Mouse (Mus musculus): Measurements from ENCODE around the gene Gm20388. TPM values are rescaled to one million over a fixed set of nuclear protein-coding genes. Genes with fewer than 3 reads are reported as not detected.

Gene Gm20388
- polyA plus RNA-seq, 1 experiment from 2014 or later, result 1.7 TPM

DNA sequence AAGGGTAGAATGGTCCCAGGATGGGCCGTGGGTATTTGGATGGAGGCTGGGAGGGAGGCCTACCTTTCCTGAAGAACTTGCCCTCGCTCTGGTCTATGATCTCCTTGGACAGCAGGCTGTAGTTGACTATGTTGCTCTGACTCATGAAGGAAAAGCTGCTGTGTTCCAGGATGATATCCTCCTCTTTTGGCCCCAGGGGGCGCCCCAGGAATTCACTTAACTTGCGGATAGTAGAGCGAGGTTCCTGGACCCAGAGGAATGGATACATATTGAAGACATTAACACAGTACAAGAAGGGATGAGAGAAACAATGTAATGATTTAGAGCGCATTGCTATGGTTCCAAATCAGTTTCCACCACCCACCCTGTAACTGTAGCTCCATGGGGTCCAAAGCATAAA, 3234.6 kb downstream of the Gm20388 start:
- Histone ChIP-seq H3K9me3 (no peaks in the 10 kb centered on the region), H3K4me3 (no peak overlapping the region), H3K36me3 (no peaks in the 10 kb centered on the region), H3K4me1 (replicated peaks) (no peaks in the 10 kb centered on the region), H3K27me3 (ENCODE audit: insufficient read depth, poor library complexity, severe bottlenecking) (no peaks in the 10 kb centered on the region), H3K27ac (no peak overlapping the region)
- WGBS, result 61% methylated on average over 6 of the region's 6 CpGs
- peak; percentile 23 for DNase-seq (ENCODE audit: low spot score)

DNA sequence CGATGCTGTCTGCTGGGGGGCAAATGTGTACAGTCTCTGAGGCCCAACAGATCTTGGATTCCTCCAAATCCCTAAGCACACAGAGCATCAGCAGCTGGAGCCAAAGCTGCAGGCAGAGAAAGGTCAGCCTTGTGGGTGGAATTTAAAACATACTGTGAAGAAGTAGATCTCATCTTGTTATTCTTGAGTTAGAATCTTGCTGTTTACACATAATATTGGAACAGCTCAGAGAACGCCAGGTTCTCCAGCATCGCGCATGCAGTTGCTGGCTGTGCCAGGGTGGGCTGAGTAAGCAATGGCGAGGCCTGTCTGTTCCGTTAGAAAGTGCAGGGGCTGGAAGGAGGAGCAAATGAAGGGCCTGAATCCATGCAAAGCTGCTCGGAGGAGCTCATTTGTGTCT, 3235.7 kb downstream of the Gm20388 start:
- no peak overlapping the region for H3K27ac ChIP-seq
- H3K27me3 ChIP-seq (ENCODE audit: insufficient read depth, poor library complexity, severe bottlenecking), result no peaks in the 10 kb centered on the region
- WGBS, result 85% methylated on average over 7 of the region's 7 CpGs
- no peaks in the 10 kb centered on the region; the same call in 1 of the 2 replicates for H3K4me1 ChIP-seq (replicated peaks)
- no peaks in the 10 kb centered on the region for H3K36me3 ChIP-seq
- DNase-seq (ENCODE audit: low spot score), result no peak
- no peak overlapping the region for H3K4me3 ChIP-seq
- H3K9me3 ChIP-seq, result no peaks in the 10 kb centered on the region

DNA sequence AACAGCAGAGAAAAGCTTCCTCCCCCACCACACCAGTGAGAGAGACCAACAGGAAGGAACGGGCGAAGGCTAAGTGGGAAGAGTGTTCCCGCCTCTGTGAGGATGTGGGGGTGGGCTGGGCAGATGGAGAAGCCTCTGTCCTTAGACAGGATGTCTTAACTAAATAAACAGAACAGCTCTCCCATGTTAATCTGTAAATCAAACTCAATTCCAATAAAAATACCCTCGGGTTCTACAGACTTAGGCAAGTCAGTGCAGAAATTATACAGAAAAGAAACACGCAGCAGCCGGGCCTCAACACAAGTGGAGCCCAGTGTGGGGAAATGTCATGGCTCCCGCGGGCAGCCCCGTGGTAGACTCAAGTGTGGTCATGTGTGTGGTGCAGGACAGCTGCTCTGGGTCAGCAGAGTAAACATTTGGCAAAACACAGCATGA, 3240.1 kb downstream of the Gm20388 start:
- Histone ChIP-seq H3K9me3 (no peaks in the 10 kb centered on the region), H3K27me3 (ENCODE audit: insufficient read depth, poor library complexity, severe bottlenecking) (no peaks in the 10 kb centered on the region), H3K4me3 (no peak overlapping the region), H3K27ac (no peak overlapping the region), H3K36me3 (no peaks in the 10 kb centered on the region), H3K4me1 (replicated peaks) (no peaks in the 10 kb centered on the region; the same call in 1 of the 2 replicates)
- 75% methylated on average over 9 of the region's 9 CpGs for WGBS
- DNase-seq (ENCODE audit: low spot score), result no peak

DNA sequence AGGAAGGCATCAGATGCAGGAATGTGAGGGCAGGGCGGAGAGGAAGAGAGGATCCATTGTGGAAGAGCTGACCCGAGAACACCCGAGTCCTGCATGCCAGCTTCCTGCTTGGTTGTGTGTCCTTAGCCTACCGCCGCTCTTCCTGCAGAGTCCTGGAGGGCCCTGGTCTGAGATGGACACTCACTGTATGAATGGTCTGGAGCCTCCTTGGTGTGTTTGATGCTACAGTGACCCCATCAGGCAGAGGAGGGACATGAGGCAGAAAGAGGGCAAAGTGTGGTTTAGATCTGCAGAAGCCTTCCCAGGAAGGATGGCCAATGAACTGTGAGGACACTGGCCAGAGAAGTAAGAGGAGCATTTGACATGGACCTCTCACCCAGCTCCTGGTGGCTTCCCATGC, 3244.5 kb downstream of the Gm20388 start:
- Histone ChIP-seq H3K27me3 (ENCODE audit: insufficient read depth, poor library complexity, severe bottlenecking) (no peaks in the 10 kb centered on the region), H3K4me1 (replicated peaks) (peaks cover 20% of the 10 kb centered on the region), H3K9me3 (no peaks in the 10 kb centered on the region), H3K36me3 (no peaks in the 10 kb centered on the region), H3K4me3 (no peak overlapping the region), H3K27ac (no peak overlapping the region)
- DNase-seq (ENCODE audit: low spot score), result no peak
- WGBS, result 82% methylated on average over 5 of the region's 5 CpGs

DNA sequence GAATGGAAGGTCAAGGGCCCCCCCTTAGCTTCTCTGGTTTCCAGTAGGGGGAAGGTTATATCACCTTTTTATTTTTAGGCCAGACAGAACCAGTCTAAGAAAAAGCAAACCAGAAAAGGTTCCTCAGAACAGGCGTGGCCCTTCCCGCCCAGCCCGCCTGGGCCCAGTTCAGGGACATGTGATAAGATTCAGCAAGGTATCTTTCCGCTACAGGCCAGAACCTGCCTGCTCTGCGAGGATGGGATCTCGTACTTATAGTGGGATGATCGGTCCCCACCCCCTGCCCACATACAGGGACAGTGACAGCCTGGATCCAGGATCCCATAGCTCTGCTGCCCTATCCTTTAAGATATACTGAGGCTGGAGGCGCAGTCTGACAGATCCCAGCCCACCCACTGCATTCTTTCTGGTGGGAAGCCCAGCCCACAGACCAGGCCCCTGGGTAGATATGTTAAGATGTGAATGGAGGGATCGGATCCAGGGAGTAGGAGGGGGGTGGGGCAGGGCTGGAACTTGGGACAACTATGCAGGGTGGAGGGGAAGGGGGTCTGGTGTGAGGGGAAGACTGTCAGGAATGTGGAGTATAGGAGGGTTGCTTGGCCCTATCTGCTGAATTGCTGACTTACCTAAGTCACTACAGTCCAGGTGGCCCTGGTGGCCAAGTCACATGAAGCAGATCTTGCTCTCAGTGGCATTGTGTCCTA, 3245.6 kb downstream of the Gm20388 start:
- H3K9me3 ChIP-seq, result no peaks in the 10 kb centered on the region
- 77% methylated on average over 9 of the region's 9 CpGs for WGBS
- H3K4me3 ChIP-seq, result no peak overlapping the region
- no peaks in the 10 kb centered on the region for H3K27me3 ChIP-seq (ENCODE audit: insufficient read depth, poor library complexity, severe bottlenecking)
- H3K27ac ChIP-seq, result 0 out of 2 replicates have a peak overlapping the region, but pooled peaks have one; percentile 2
- no peaks in the 10 kb centered on the region for H3K36me3 ChIP-seq
- H3K4me1 ChIP-seq (replicated peaks), result peaks cover 20% of the 10 kb centered on the region
- DNase-seq (ENCODE audit: low spot score), result no peak

DNA sequence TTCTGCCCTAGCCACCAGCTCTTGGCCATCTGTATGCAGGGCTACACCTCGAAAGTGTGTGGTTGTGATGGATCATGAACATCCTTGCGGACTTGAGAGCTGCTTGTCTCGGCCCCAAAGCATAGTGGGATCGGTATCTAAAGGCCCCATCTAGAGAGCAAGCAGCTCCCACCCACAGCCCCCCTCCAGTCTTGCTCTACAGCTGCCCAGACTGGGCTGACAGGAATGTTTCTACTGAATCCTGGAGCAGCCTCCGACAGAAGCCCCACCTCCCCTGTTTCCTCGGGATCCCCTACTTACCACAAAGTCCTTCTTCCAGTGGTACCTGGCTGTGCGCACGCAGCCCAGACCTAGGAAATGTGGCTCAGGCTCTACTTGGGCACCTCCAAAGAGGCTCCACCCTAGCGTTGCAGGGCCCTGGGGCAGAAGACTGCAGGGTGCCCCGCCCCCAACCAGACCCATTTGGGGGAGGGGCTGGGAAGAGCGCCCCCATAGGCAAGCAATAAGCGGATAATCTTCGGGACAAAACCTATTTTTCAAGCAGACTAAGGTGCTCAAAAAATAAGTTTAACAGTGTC, 3247.3 kb downstream of the Gm20388 start, which contains the start of gene Sult5a1:
Gene Sult5a1 (minus strand): TSS at position 428 of the 578 bp plus-strand sequence.
- Histone ChIP-seq H3K4me1 (replicated peaks) (peaks cover 20% of the 10 kb centered on the region), H3K36me3 (no peaks in the 10 kb centered on the region), H3K4me3 (peak within 1 kb of the TSS; percentile 31), H3K9me3 (no peaks in the 10 kb centered on the region), H3K27me3 (ENCODE audit: insufficient read depth, poor library complexity, severe bottlenecking) (no peaks in the 10 kb centered on the region), H3K27ac (peak within 1 kb of the TSS; percentile 50; the same call in 1 of the 2 replicates)
- 32% methylated on average over 13 of the region's 13 CpGs for WGBS
- DNase-seq (ENCODE audit: low spot score), result peak; percentile 14

DNA sequence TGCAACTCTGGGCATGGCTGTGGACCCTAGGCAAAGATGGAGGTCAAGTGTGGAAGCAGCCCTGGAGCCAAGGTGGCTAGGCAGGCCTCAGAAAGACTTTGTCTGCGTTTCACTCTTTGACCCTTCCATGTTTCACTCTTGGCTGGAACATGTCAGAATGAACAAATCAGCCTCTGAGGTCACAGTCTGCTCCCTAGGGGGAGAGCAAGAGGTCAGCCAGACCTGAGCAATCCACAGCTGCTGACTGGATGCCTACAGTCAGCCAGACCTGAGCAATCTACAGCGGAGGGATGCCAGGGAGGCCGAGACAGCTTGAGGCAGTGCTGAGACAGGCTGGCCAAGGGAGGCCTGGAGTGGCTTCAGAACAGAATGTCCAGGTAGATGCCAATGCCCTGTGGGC, 3270.8 kb downstream of the Gm20388 start:
- Histone ChIP-seq H3K36me3 (no peaks in the 10 kb centered on the region), H3K27ac (no peak overlapping the region; the same call in 1 of the 2 replicates), H3K9me3 (peaks cover 27% of the 10 kb centered on the region), H3K4me3 (no peak overlapping the region), H3K27me3 (ENCODE audit: insufficient read depth, poor library complexity, severe bottlenecking) (no peaks in the 10 kb centered on the region; the same call in 1 of the 2 replicates), H3K4me1 (replicated peaks) (peaks cover 24% of the 10 kb centered on the region)
- 56% methylated on average over 3 of the region's 3 CpGs for WGBS
- DNase-seq (ENCODE audit: low spot score), result peak; percentile 59

DNA sequence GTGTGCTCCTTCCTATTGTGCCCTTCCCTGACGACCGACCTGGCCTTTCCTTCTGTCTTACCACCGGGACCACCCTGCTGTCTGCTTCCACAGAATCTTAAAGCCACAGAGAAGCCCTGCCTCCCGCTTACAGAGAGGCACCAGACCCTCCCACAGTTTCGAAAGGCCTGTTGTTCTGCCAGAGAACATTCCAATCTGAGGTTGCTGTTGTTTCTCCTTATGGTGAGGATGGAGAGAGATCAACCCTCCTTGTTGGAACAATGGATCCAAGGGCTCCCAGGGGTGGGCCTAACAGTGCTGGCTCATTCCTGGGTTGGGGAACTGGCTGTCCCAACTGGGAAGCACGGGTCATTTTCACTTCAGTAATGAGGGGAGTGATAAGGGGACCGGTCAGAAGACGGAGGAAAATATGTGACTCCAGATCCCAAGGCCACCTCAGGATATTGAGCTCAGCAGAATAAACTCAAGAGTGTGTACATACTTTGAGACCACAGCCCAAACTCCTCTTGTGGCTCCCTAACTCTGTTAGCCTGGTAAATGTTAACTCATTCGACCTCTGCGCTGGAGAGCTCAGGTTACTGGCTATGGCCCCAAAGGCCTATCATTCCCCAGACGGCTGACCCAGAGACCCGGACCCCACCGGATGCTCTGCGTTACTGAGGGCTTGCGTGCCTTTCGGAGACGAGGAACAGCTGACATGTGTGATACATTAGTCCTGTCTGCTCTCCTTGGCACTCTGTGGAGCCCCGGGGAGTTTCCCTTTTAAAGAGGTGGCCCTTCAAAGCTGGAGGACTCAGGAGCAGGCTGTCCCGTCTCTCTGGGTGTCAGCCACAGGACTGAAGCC, 3275.1 kb downstream of the Gm20388 start, which contains the start of gene Dpep1:
Gene Dpep1 (plus strand): TSS at position 677 of the 844 bp plus-strand sequence.
- peaks cover 4% of the 10 kb centered on the region; the same call in 1 of the 2 replicates for H3K27me3 ChIP-seq (ENCODE audit: insufficient read depth, poor library complexity, severe bottlenecking)
- peak within 1 kb of the TSS; percentile 72 for H3K27ac ChIP-seq

DNA sequence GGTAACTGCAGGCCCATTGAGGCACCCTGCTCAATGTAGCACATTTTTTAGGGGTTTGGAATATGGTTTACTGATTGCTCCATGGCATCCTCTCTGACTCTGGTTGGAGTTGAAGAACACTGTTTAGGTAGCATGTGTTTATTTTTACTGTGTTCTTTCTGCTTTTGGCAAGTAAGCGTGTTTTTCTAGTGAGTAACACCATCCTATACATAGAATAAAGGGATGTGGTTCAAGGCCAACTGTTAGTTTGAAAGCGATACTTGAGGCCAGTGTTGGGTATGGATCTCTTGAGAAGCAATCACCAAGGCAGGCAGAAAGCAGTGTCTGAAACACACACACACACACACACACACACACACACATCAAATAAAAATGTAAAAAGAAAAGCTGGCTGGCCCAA, 3277.4 kb downstream of the Gm20388 start:
- H3K36me3 ChIP-seq, result no peaks in the 10 kb centered on the region
- peaks cover 31% of the 10 kb centered on the region for H3K4me1 ChIP-seq (replicated peaks)
- H3K4me3 ChIP-seq, result no peak overlapping the region
- H3K27ac ChIP-seq, result no peak overlapping the region
- no peaks in the 10 kb centered on the region for H3K9me3 ChIP-seq
- DNase-seq (ENCODE audit: low spot score), result no peak
- WGBS, result 88% methylated on average over 2 of the region's 2 CpGs
- H3K27me3 ChIP-seq (ENCODE audit: insufficient read depth, poor library complexity, severe bottlenecking), result peaks cover 4% of the 10 kb centered on the region; the same call in 1 of the 2 replicates

More for the DNA sequence above, 3275.1 kb downstream of the Gm20388 start, which contains the start of gene Dpep1:
- Histone ChIP-seq H3K36me3 (no peaks in the 10 kb centered on the region), H3K4me1 (replicated peaks) (peaks cover 31% of the 10 kb centered on the region), H3K4me3 (no peak within 1 kb of the TSS), H3K9me3 (no peaks in the 10 kb centered on the region)
- peak; percentile 59 for DNase-seq (ENCODE audit: low spot score)
- WGBS, result 37% methylated on average over 19 of the region's 19 CpGs

DNA sequence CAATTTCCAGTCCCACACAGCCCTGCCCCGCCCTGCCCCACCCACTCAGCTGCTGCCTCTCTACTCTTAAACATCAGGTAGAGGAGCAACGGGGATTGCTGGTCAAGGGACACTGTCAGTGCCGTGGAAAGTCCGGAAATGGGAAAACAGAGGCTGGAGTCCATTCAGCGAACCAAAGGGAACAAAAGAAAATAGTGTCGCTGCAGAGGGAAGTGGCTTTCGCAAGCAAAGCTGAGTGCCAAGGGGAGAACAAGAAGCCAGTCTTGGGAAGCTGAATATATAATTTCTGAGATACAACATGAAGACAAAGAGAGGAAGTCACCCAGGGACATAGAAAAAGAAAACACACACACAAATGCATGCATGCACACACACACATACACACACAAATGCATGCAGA, 3278.2 kb downstream of the Gm20388 start:
- H3K36me3 ChIP-seq, result no peaks in the 10 kb centered on the region
- no peak overlapping the region for H3K4me3 ChIP-seq
- H3K27me3 ChIP-seq (ENCODE audit: insufficient read depth, poor library complexity, severe bottlenecking), result peaks cover 4% of the 10 kb centered on the region; the same call in 1 of the 2 replicates
- H3K9me3 ChIP-seq, result no peaks in the 10 kb centered on the region
- H3K4me1 ChIP-seq (replicated peaks), result peaks cover 30% of the 10 kb centered on the region
- WGBS, result 83% methylated on average over 7 of the region's 7 CpGs
- H3K27ac ChIP-seq, result no peak overlapping the region
- no peak for DNase-seq (ENCODE audit: low spot score)

DNA sequence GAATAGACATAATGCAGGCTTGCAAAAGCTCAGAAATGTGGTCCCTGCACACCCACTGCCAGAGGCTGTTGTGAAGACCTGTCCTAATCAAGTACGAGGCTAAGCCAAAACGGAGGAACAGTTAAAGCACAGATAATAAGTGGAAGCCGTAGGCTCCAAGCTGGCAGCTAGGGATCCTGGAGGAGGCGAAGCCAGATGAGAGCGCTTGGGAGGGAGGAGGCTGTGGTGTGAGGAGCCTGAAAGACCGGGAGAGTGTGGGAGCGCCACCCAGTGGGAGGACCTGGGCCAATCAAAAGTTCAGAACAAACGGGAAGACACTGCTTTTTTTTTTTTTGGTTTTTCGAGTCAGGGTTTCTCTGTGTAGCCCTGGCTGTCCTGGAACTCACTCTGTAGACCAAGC, 3280.0 kb downstream of the Gm20388 start:
- 4% methylated on average over 9 of the region's 9 CpGs for WGBS

DNA sequence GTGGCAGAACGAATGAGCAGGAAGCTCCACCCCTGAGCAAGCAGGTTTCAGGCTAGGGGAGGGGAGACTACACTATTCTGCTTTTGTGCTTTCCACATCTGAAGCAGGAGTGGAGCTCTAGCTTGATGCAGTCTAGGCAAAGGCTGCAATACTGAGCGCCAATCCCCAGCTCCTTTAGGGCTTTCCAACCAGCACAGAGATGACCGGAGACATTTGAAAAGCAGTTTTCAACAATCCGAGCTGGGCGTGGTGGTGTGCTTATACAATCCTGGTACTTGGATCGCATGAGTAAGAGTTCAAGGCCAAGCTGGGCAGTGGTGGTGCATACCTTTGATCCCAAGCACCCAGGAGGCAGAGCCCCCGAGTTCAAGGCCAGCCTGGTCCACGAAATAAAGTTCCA, 3281.3 kb downstream of the Gm20388 start:
- Histone ChIP-seq H3K27ac (no peak overlapping the region), H3K9me3 (no peaks in the 10 kb centered on the region), H3K36me3 (no peaks in the 10 kb centered on the region), H3K27me3 (ENCODE audit: insufficient read depth, poor library complexity, severe bottlenecking) (0 out of 2 replicates have a peak, but pooled peaks cover 7% of the 10 kb centered on the region), H3K4me3 (no peak overlapping the region), H3K4me1 (replicated peaks) (peaks cover 15% of the 10 kb centered on the region)
- DNase-seq (ENCODE audit: low spot score), result no peak
- 60% methylated on average over 8 of the region's 8 CpGs for WGBS

More for the DNA sequence above, 3280.0 kb downstream of the Gm20388 start:
- peaks cover 7% of the 10 kb centered on the region; the same call in 1 of the 2 replicates for H3K27me3 ChIP-seq (ENCODE audit: insufficient read depth, poor library complexity, severe bottlenecking)
- H3K36me3 ChIP-seq, result no peaks in the 10 kb centered on the region
- H3K27ac ChIP-seq, result no peak overlapping the region
- no peaks in the 10 kb centered on the region for H3K9me3 ChIP-seq
- peaks cover 22% of the 10 kb centered on the region for H3K4me1 ChIP-seq (replicated peaks)
- H3K4me3 ChIP-seq, result no peak overlapping the region
- peak; percentile 81 for DNase-seq (ENCODE audit: low spot score)

Measured in hindbrain, embryonic 10.5 days (tissue).